Mouse (Mus musculus): ENCODE measurements at regions not wholly inside any gene's neighbourhood (a gene's known extent, or its start where the extent isn't known, plus 50 kb on each side); places are given as distances from the start of the nearest gene placed in this dataset.

DNA sequence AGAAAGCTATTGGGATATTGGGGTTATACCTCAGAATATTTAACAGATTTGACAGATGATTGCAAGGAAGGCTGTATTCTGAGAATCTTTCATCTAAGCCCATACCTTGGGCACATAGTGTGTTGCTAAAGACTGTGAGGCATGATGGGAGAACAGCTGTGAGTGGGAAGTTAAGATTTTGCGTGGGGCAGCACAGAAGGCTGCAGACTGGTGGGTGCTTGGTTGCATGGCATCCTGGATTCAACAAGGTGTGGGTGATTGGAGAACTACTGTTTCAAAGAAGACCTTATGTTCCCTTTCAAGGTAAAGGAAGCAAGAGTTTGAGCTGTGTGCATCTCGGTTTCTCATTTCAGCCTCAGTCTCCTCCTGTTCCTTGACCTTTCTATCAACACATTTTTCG, 584.8 kb downstream of the Sh2d4b start:
- no peak for DNase-seq

DNA sequence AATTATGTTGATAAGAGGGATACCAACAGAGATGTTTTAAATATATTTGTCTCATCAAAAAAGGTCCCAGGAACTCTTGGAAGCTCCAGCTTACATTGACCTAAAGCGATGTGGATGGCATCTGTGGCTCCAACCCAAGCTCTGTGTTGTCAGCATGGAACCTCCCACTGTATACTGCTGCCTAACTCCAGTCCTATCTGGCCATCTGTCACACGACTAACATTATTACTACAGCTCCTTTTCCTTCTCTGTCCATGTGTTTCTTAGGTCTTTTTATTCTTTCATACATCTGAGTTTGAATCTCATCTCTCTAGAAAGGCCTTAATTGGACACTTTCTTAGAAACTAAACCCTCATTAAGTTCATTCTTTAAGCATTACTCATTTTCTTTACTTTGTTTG, 613.9 kb downstream of the Sh2d4b start:
- no peak for DNase-seq

GRCm38 (mm10) chr14:40275331-40275730, 617.7 kb downstream of the Sh2d4b start:
- no peak for DNase-seq

DNA sequence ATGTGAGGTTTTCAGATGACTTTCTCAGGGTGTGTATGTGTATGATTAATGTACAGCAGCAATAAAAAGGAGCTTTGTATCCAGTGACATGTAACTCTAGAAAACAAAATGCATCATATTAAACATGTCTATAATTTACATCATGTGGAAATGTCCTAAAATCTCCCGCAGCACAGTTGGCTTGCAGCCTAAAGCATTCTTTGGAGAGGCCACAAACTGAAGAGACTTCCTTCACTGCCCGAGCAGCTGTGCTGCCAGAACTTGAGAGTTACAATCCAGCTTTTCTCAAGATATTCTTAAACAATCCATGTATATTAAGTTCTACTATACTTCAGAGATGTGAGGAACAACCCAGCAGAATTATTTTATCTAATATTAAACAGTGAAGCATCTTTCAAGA, 631.4 kb downstream of the Sh2d4b start:
- DNase-seq, result peak; percentile 2

- DNase-seq, result no peak
Observed at GRCm38 (mm10) chr14:40232084-40232483, 661.0 kb downstream of the Sh2d4b start.

DNA sequence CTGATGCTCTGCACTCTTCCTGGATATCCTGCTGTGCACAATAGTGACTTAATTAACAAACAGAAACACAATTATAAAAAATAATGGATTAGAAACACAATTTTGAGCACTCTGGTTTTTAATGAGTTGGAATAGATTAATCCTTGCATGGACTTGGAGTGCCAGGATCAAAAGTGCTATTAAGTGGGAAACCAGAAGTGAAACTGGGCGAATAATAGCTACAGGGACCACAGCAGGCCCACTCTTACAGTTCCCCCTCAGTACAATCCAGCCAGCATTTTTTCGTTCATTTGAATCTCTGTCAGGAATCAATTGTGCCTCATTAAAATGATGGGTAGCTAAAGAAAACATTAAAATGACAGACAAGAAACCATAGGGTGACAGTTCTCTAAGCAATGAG, 668.7 kb downstream of the Sh2d4b start:
- no peak for DNase-seq
